Mouse (Mus musculus): ENCODE measurements around the gene Cyp2g1.
"Not testable (repeated sequence)": the region's sequence is repeated elsewhere in the genome, so short reads cannot be mapped to it uniquely, and the experiment has no call there.

The Cyp2g1 gene

GRCm38 (mm10) chr7:26808592-26808991, at the start of gene Cyp2g1:
TSS of gene Cyp2g1 (plus strand) at chr7:26808892.
- no peak for DNase-seq (ENCODE audit: low spot score in 2 of 2)

- DNase-seq (ENCODE audit: low spot score in 2 of 2): no peak
Measured at GRCm38 (mm10) chr7:26767084-26767483, 41.6 kb upstream of the Cyp2g1 start.

GRCm38 (mm10) chr7:26769881-26770470, 38.7 kb upstream of the Cyp2g1 start:
- no peak for DNase-seq (ENCODE audit: low spot score in 2 of 2)

- peak; percentile 38 to 39 for DNase-seq (ENCODE audit: low spot score in 2 of 2)
Measured at GRCm38 (mm10) chr7:26772866-26773586, 35.7 kb upstream of the Cyp2g1 start.

GRCm38 (mm10) chr7:26775866-26776265, 32.8 kb upstream of the Cyp2g1 start:
- DNase-seq (ENCODE audit: low spot score in 2 of 2): no peak

- no peak for DNase-seq (ENCODE audit: low spot score in 2 of 2)
Measured at GRCm38 (mm10) chr7:26777806-26778205, 30.9 kb upstream of the Cyp2g1 start.

- DNase-seq (ENCODE audit: low spot score in 2 of 2): peak; percentile 51 to 71
Measured at GRCm38 (mm10) chr7:26778474-26778873, 30.2 kb upstream of the Cyp2g1 start.

GRCm38 (mm10) chr7:26779799-26780416, 28.8 kb upstream of the Cyp2g1 start:
- no peak for DNase-seq (ENCODE audit: low spot score in 2 of 2)

- no peak for DNase-seq (ENCODE audit: low spot score in 2 of 2)
Measured at GRCm38 (mm10) chr7:26780510-26780909, 28.2 kb upstream of the Cyp2g1 start.

GRCm38 (mm10) chr7:26780998-26781766, 27.5 kb upstream of the Cyp2g1 start:
- DNase-seq (ENCODE audit: low spot score in 2 of 2): no peak

- DNase-seq (ENCODE audit: low spot score in 2 of 2): no peak
Measured at GRCm38 (mm10) chr7:26781767-26782131, 26.9 kb upstream of the Cyp2g1 start.

- DNase-seq (ENCODE audit: low spot score in 2 of 2): peak in 1 of 2 experiments; percentile 77
Measured at GRCm38 (mm10) chr7:26783163-26783562, 25.5 kb upstream of the Cyp2g1 start.

- not testable (repeated sequence) for DNase-seq (ENCODE audit: low spot score in 2 of 2)
Measured at GRCm38 (mm10) chr7:26786013-26786412, 22.7 kb upstream of the Cyp2g1 start.

GRCm38 (mm10) chr7:26789984-26790383, 18.7 kb upstream of the Cyp2g1 start:
- no peak for DNase-seq (ENCODE audit: low spot score in 2 of 2)

GRCm38 (mm10) chr7:26800104-26800503, 8.6 kb upstream of the Cyp2g1 start:
- no peak for DNase-seq (ENCODE audit: low spot score in 2 of 2)

GRCm38 (mm10) chr7:26800996-26801395, 7.7 kb upstream of the Cyp2g1 start:
- no peak for DNase-seq (ENCODE audit: low spot score in 2 of 2)

GRCm38 (mm10) chr7:26831556-26832292, 23.0 kb downstream of the Cyp2g1 start:
- DNase-seq (ENCODE audit: low spot score in 2 of 2): not testable (repeated sequence)

GRCm38 (mm10) chr7:26832668-26833067, 24.0 kb downstream of the Cyp2g1 start:
- DNase-seq (ENCODE audit: low spot score in 2 of 2): not testable (repeated sequence)

GRCm38 (mm10) chr7:26835059-26835458, 26.4 kb downstream of the Cyp2g1 start, which contains the start of gene Cyp2a5:
TSS of gene Cyp2a5 (plus strand) at chr7:26835305.
- DNase-seq (ENCODE audit: low spot score in 2 of 2): not testable (repeated sequence)

GRCm38 (mm10) chr7:26843400-26843799, 34.7 kb downstream of the Cyp2g1 start:
- DNase-seq (ENCODE audit: low spot score in 2 of 2): not testable (repeated sequence)

GRCm38 (mm10) chr7:26850063-26850462, 41.4 kb downstream of the Cyp2g1 start:
- DNase-seq (ENCODE audit: low spot score in 2 of 2): not testable (repeated sequence)
